Mouse (Mus musculus): Measurements from ENCODE around the gene D13Ertd608e.
A peak's percentile ranks its signal among the peaks of the same experiment; 100 is the strongest.
"Not testable (repeated sequence)": the region's sequence is repeated elsewhere in the genome, so short reads cannot be mapped to it uniquely, and the experiment has no call there.

The D13Ertd608e gene

GRCm38 (mm10) chr13:119835320-119836056 lies at the start of gene D13Ertd608e:
Gene D13Ertd608e, plus strand, starts transcription at chr13:119836006.
- peak in 1 of 2 experiments; percentile 10 for DNase-seq (ENCODE audit: low spot score in 2 of 2)

- peak; percentile 42 to 55 for DNase-seq (ENCODE audit: low spot score in 2 of 2)
Observed at GRCm38 (mm10) chr13:119789851-119790717, 45.7 kb upstream of the D13Ertd608e start.

DNA sequence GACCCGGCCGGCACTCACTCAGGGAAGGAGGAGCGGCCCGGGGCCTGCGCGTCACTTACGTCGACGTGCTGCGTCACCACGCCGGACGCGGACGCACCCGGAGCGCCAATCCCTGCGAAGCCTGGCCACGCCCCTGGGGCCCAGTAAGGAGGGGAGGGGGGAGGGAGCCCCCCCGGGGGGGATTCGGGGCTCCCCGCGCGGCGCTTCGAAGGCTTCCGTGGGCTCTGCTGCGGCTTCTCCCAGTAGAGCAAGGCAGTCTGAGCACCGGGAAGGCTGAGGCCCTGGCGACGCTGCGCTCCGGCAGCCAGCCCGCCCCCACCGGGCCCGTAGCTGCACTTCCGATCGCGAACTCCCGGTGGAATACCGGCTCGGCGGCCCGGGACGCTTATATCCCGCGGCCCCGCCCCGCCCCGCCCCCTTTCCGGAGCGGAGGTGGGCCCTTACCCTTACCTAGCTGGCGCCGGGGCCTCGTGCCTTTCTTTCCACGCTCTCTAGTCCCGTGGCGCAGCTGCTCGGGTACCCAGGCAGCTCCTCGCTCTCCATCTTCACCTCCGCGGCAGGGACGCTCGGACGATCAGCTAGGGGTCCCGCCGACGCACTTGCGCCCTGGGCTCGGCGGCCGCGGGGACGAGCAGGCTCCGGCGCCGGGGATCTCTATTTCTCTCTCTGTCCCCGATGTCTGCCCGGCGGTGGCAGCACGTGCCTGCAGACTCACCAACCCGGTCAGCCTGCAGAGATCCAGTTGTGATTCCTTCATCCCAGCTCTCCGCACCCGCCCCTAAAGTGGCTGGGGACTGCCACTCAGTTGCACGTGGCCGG lies 44.8 kb upstream of the D13Ertd608e start, which contains the start of gene Zfp131:
Gene Zfp131 (minus strand): TSS at position 129 of the 819 bp plus-strand sequence.
- peak; percentile 76 to 90 for DNase-seq (ENCODE audit: low spot score in 2 of 2)

- no peak for DNase-seq (ENCODE audit: low spot score in 2 of 2)
Observed at GRCm38 (mm10) chr13:119791580-119792135, 44.1 kb upstream of the D13Ertd608e start.

- no peak for DNase-seq (ENCODE audit: low spot score in 2 of 2)
Observed at GRCm38 (mm10) chr13:119792791-119793404, 42.9 kb upstream of the D13Ertd608e start.

GRCm38 (mm10) chr13:119797656-119798055 lies 38.1 kb upstream of the D13Ertd608e start:
- no peak for DNase-seq (ENCODE audit: low spot score in 2 of 2)

DNA sequence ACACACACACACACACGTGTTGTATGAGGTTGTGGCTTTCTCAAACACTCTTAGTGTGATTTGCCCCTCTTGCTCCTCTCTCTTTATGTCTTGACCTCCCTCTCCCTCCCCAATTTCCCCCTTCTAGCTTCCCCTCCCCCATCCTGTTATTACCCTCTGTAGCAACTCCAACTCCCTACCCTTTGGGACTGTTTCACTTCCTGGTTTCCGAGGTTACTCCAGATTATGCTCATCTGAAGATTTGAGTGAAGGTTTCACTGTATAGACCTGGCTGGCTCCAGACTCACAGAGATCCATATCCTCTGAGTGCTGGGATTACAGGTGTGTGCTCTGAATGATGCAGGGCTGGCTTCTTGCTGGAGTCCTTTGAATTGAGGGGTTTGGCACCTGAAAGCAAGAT lies 26.9 kb upstream of the D13Ertd608e start:
- no peak for DNase-seq (ENCODE audit: low spot score in 2 of 2)

GRCm38 (mm10) chr13:119810031-119810430 lies 25.8 kb upstream of the D13Ertd608e start:
- DNase-seq (ENCODE audit: low spot score in 2 of 2) = no peak

DNA sequence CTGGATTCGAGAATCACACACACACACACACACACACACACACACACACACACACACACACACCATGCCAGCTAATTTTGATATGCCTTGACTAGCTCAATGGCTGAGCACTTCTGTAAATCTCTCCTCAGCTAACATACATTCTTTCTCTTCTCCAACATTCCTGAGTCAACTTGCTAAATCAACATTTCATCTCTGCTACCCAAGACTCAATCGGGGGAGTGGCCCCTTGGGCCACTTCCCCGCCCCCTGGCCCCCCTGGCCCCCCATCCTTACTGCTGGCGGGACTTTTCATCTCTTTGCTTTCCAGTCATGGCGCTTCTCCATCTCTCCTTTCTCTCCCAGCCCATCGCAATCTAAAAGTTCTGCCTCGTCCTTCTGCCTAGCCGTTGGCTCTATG lies 19.0 kb upstream of the D13Ertd608e start:
- DNase-seq (ENCODE audit: low spot score in 2 of 2) = no peak

- no peak for DNase-seq (ENCODE audit: low spot score in 2 of 2)
Observed at GRCm38 (mm10) chr13:119817579-119818206, 18.1 kb upstream of the D13Ertd608e start.

- not testable (repeated sequence) for DNase-seq (ENCODE audit: low spot score in 2 of 2)
Observed at GRCm38 (mm10) chr13:119830116-119830515, 5.7 kb upstream of the D13Ertd608e start, which contains the start of gene AF067063. Gene AF067063, minus strand, starts transcription at chr13:119830216.

- peak in 1 of 2 experiments; percentile 18 for DNase-seq (ENCODE audit: low spot score in 2 of 2)
Observed at GRCm38 (mm10) chr13:119836324-119836811, 562 bp downstream of the D13Ertd608e start.

DNA sequence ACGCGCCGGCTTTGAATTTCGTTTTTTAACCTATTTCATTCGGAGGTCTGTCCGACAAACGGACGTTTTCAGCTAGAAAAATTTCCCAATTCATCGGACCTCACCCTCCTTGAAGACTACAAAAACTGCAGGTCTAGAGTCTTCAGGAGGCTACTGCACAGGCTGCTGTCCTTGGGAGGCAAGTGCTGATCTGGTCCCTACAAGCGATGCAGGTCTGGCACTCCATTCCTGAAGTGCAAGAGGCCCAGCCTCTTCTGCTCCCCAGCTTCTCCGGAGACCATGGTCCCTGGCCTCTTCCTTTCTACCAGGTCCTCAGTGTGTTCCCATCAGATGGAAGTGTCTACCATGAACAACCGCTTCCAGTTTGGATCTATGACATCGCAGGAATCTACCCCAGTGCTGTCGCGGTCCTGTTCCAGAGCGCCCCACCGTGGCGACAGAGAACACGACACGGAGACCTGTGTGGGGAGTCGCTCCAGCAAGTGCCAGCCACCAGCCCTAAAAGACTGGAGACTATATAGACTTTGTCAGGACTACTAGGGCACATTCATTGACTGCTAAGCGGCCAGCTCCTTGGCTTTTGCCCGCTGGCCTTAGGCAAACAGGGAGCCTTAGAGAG lies 2.0 kb downstream of the D13Ertd608e start:
- DNase-seq (ENCODE audit: low spot score in 2 of 2) = peak in 1 of 2 experiments; percentile 2

GRCm38 (mm10) chr13:119839982-119840381 lies 4.2 kb downstream of the D13Ertd608e start:
- not testable (repeated sequence) for DNase-seq (ENCODE audit: low spot score in 2 of 2)

- not testable (repeated sequence) for DNase-seq (ENCODE audit: low spot score in 2 of 2)
Observed at GRCm38 (mm10) chr13:119862399-119862798, 26.6 kb downstream of the D13Ertd608e start.

DNA sequence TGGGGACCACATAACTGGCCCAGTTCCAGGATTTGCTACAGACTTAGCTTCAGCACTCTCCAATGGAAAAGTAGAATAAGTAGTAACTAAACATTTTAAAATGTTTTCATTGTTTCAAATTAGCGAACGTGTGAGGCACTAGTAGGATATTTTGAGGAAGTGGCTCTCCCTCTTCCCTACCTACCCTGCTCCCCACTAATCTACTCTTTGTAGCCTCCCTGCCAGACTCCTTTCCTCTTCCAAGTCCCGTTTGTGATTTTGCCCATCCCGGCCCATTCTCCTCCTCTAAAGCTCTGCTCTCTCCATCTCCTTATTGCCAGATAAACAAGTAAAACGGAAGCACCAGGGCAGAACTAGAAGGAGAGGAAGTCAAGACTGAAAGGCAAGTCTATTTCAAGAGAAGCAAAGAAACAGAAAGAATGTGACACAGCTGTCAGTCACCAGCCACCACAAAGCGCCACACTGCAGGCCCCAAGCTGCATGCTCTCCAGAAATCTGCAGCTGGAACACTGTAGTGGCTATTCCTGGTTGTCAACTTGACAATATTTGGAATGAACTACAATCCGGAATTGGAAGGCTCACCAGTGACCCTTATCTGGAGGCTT lies 28.7 kb downstream of the D13Ertd608e start:
- DNase-seq (ENCODE audit: low spot score in 2 of 2) = not testable (repeated sequence)

DNA sequence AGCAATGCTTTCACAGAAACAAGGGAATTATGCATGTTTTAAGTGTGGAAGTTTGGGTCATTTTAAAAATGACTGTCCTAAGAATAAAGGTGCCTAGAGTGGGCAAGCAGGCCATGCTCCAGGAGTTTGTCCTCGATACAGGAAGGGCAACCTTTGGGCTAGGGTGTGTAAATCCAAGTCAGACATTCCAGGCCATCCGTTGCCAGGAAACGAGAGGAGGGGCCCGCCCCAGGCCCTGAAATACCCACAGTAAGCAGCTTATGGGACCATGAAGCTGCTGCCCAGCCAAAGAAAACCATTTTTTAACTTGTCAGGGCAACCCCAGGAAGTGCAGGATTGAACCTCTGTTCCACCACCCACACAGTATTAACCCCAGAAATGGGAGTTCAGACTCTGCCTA lies 51.1 kb downstream of the D13Ertd608e start:
- DNase-seq (ENCODE audit: low spot score in 2 of 2) = not testable (repeated sequence)

DNA sequence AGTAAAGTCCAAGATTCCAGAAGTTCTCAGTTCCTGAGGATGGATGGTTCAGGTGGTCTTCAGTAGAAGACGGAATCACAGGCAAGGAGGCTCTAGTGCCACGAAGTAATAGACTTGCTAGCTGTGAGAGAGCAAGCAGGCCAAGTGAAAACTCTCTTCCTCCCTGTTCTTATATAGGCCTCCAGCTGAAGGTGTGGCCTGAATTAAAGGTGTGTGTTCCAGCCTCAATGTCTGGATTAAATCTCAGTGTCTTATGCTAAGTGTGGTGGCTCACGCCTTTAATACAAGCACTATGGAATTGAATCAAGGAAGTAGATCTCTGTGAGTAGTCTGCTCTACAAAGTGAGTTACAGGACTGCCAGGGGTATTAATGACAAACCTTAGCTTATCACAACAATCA lies 58.9 kb downstream of the D13Ertd608e start, which contains the start of gene Tcstv1:
Gene Tcstv1 (minus strand): TSS at position 101 of the 400 bp plus-strand sequence.
- not testable (repeated sequence) for DNase-seq (ENCODE audit: low spot score in 2 of 2)
